Comparison of ENCODE assay signal across 8 mouse cellular contexts in the genomic region with DNA sequence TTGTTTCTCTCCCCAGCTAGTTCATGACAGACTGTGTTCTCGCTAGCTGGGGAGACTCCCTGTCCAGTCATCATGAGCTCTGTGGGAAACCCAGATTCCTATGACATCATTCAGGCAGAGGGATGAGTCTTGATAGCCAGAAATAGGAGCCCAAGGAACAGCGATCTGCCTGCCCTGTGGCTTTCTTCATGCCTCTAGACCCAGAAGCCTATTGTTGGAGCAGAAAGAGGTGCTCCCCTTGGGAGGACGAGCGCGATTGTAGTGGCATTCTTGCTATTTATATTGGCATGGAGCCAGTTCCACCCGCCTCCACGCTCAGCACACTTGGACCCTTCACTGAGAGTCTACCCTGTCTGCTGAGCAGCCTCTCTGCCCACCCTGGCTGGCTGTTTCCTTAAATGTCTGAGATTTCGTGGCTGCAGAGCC.
DNase-seq lines count a peak whose midpoint lies in the region; ATAC-seq and TF ChIP-seq lines count a peak whose summit lies in the region.
"Had no signal": no experiment of that assay in that cellular context is flagged by ENCODE, and none has a peak within 500 bp of the region (broad histone marks: within the 10 kb centered on the region; RNA-seq: fewer than 3 reads in every experiment).

No protein-coding gene starts in this region.

- peak overlapping the region; percentile 48; the same call in 1 of the 2 replicates for H3K27ac ChIP-seq in hindbrain, embryonic 12.5 days
- H3K27ac ChIP-seq in hindbrain, postnatal 0 days: no peak overlapping the region
- no peak overlapping the region; the same call in none of the 2 replicates for H3K27ac ChIP-seq in neural tube, embryonic 13.5 days (replicated peaks)
- H3K27ac ChIP-seq in neural tube, embryonic 15.5 days (replicated peaks): no peak overlapping the region
- no peak overlapping the region for H3K27ac ChIP-seq in forebrain, postnatal 0 days (ENCODE audit: low read depth, low read length)
- H3K27ac ChIP-seq in stomach, postnatal 0 days (replicated peaks): no peak overlapping the region
- no peak overlapping the region for H3K27ac ChIP-seq in liver, postnatal 0 days (ENCODE audit: low read depth)

- no peak for ATAC-seq in hindbrain, embryonic 12.5 days (ENCODE audit: low FRiP score)
- ATAC-seq in hindbrain, postnatal 0 days: no peak
- ATAC-seq in neural tube, embryonic 13.5 days (ENCODE audit: low read depth): peak; percentile 15; the same call in 1 of the 2 replicates
- ATAC-seq in neural tube, embryonic 15.5 days (ENCODE audit: low FRiP score): no peak
- ATAC-seq in forebrain, postnatal 0 days: peak; percentile 3; the same call in 1 of the 2 replicates
- peak; percentile 30; the same call in 1 of the 2 replicates for ATAC-seq in stomach, postnatal 0 days (ENCODE audit: low FRiP score, low TSS enrichment)
- no peak for ATAC-seq in liver, postnatal 0 days

- H3K4me3 ChIP-seq in hindbrain, embryonic 12.5 days: no peak overlapping the region
- H3K4me3 ChIP-seq in hindbrain, postnatal 0 days (ENCODE audit: low read length): no peak overlapping the region
- H3K4me3 ChIP-seq in neural tube, embryonic 13.5 days: no peak overlapping the region
- no peak overlapping the region for H3K4me3 ChIP-seq in neural tube, embryonic 15.5 days (replicated peaks)
- H3K4me3 ChIP-seq in forebrain, postnatal 0 days (ENCODE audit: low read depth, low read length): no peak overlapping the region
- H3K4me3 ChIP-seq in stomach, postnatal 0 days (ENCODE audit: low read depth, low read length): no peak overlapping the region
- H3K4me3 ChIP-seq in liver, postnatal 0 days (ENCODE audit: low read depth, low read length): no peak overlapping the region

- H3K4me2 ChIP-seq in hindbrain, embryonic 12.5 days (replicated peaks): no peak overlapping the region
- no peak overlapping the region for H3K4me2 ChIP-seq in hindbrain, postnatal 0 days (ENCODE audit: low read depth, low read length)
- H3K4me2 ChIP-seq in neural tube, embryonic 13.5 days: no peak overlapping the region
- no peak overlapping the region for H3K4me2 ChIP-seq in neural tube, embryonic 15.5 days
- H3K4me2 ChIP-seq in forebrain, postnatal 0 days (ENCODE audit: low read depth): no peak overlapping the region
- no peak overlapping the region for H3K4me2 ChIP-seq in stomach, postnatal 0 days (replicated peaks; ENCODE audit: low read depth)
- no peak overlapping the region for H3K4me2 ChIP-seq in liver, postnatal 0 days (ENCODE audit: low read depth, low read length)

- no peak for TF ChIP-seq EP300 in stomach, postnatal 0 days (optimal IDR thresholded peaks at IDR 0.05)
- TF ChIP-seq EP300 in liver, postnatal 0 days (IDR thresholded peaks at IDR 0.05; ENCODE audit: low read depth): no peak

- H3K4me1 ChIP-seq in hindbrain, embryonic 12.5 days: peaks cover 11% of the 10 kb centered on the region
- H3K4me1 ChIP-seq in hindbrain, postnatal 0 days (ENCODE audit: insufficient read depth, low read length): no peaks in the 10 kb centered on the region; the same call in 1 of the 2 replicates
- peaks cover 19% of the 10 kb centered on the region for H3K4me1 ChIP-seq in neural tube, embryonic 13.5 days (replicated peaks)
- H3K4me1 ChIP-seq in neural tube, embryonic 15.5 days: peaks cover 11% of the 10 kb centered on the region; the same call in 1 of the 2 replicates
- H3K4me1 ChIP-seq in forebrain, postnatal 0 days (ENCODE audit: insufficient read depth): no peaks in the 10 kb centered on the region
- no peaks in the 10 kb centered on the region for H3K4me1 ChIP-seq in stomach, postnatal 0 days (replicated peaks; ENCODE audit: control insufficient read depth, insufficient read depth)
- peaks cover 6% of the 10 kb centered on the region; the same call in 1 of the 2 replicates for H3K4me1 ChIP-seq in liver, postnatal 0 days (ENCODE audit: insufficient read depth)

- H3K27me3 ChIP-seq in hindbrain, embryonic 12.5 days: no peaks in the 10 kb centered on the region
- no peaks in the 10 kb centered on the region for H3K27me3 ChIP-seq in hindbrain, postnatal 0 days (ENCODE audit: insufficient read depth, low read length)
- no peaks in the 10 kb centered on the region for H3K27me3 ChIP-seq in neural tube, embryonic 13.5 days
- H3K27me3 ChIP-seq in neural tube, embryonic 15.5 days (replicated peaks): no peaks in the 10 kb centered on the region
- H3K27me3 ChIP-seq in forebrain, postnatal 0 days (ENCODE audit: insufficient read depth, low read length): no peaks in the 10 kb centered on the region
- H3K27me3 ChIP-seq in stomach, postnatal 0 days (ENCODE audit: control insufficient read depth, insufficient read depth, low read length): no peaks in the 10 kb centered on the region
- no peaks in the 10 kb centered on the region for H3K27me3 ChIP-seq in liver, postnatal 0 days (ENCODE audit: insufficient read depth, low read length)

- WGBS in hindbrain, embryonic 12.5 days: 71% methylated on average over 8 of the region's 8 CpGs
- WGBS in hindbrain, postnatal 0 days: 32% methylated on average over 8 of the region's 8 CpGs
- WGBS in neural tube, embryonic 13.5 days: 53% methylated on average over 8 of the region's 8 CpGs
- 40% methylated on average over 8 of the region's 8 CpGs for WGBS in neural tube, embryonic 15.5 days
- WGBS in forebrain, postnatal 0 days: 35% methylated on average over 8 of the region's 8 CpGs
- WGBS in stomach, postnatal 0 days: 34% methylated on average over 8 of the region's 8 CpGs
- 58% methylated on average over 8 of the region's 8 CpGs for WGBS in liver, postnatal 0 days (ENCODE audit: insufficient replicate concordance)

- H3K9me3 ChIP-seq in hindbrain, embryonic 12.5 days (replicated peaks): no peaks in the 10 kb centered on the region
- no peaks in the 10 kb centered on the region for H3K9me3 ChIP-seq in hindbrain, postnatal 0 days (ENCODE audit: low read length)
- no peaks in the 10 kb centered on the region for H3K9me3 ChIP-seq in neural tube, embryonic 13.5 days
- no peaks in the 10 kb centered on the region for H3K9me3 ChIP-seq in neural tube, embryonic 15.5 days (replicated peaks)
- no peaks in the 10 kb centered on the region for H3K9me3 ChIP-seq in forebrain, postnatal 0 days (ENCODE audit: low read length)
- H3K9me3 ChIP-seq in stomach, postnatal 0 days (ENCODE audit: control insufficient read depth, low read length): no peaks in the 10 kb centered on the region
- H3K9me3 ChIP-seq in liver, postnatal 0 days (ENCODE audit: low read length): no peaks in the 10 kb centered on the region

- TF ChIP-seq CTCF in hindbrain, postnatal 0 days (IDR thresholded peaks at IDR 0.05; ENCODE audit: low read depth): no peak
- no peak for TF ChIP-seq CTCF in forebrain, postnatal 0 days (IDR thresholded peaks at IDR 0.05; ENCODE audit: low read depth)
- TF ChIP-seq CTCF in stomach, postnatal 0 days (IDR thresholded peaks at IDR 0.05; ENCODE audit: low read depth): no peak
- TF ChIP-seq CTCF in liver, postnatal 0 days (IDR thresholded peaks at IDR 0.05; ENCODE audit: low read depth): no peak

- no peak overlapping the region for H3K9ac ChIP-seq in hindbrain, embryonic 12.5 days
- H3K9ac ChIP-seq in hindbrain, postnatal 0 days (replicated peaks; ENCODE audit: low read length): no peak overlapping the region
- no peak overlapping the region for H3K9ac ChIP-seq in neural tube, embryonic 13.5 days
- no peak overlapping the region for H3K9ac ChIP-seq in neural tube, embryonic 15.5 days (replicated peaks)
- H3K9ac ChIP-seq in forebrain, postnatal 0 days: no peak overlapping the region
- H3K9ac ChIP-seq in stomach, postnatal 0 days (ENCODE audit: low read length): no peak overlapping the region
- no peak overlapping the region for H3K9ac ChIP-seq in liver, postnatal 0 days (replicated peaks)

- no peak for DNase-seq in hindbrain, postnatal 0 days (ENCODE audit: low spot score)
- DNase-seq in forebrain, postnatal 0 days: no peak
- no peak for DNase-seq in stomach, postnatal 0 days (ENCODE audit: low spot score)
- DNase-seq in liver, postnatal 0 days: no peak
- DNase-seq: kidney, postnatal 36 days had no signal

- peaks cover 97% of the 10 kb centered on the region for H3K36me3 ChIP-seq in hindbrain, embryonic 12.5 days
- H3K36me3 ChIP-seq in hindbrain, postnatal 0 days (ENCODE audit: insufficient read depth, low read length): peaks cover 48% of the 10 kb centered on the region
- peaks cover 94% of the 10 kb centered on the region for H3K36me3 ChIP-seq in neural tube, embryonic 13.5 days
- H3K36me3 ChIP-seq in neural tube, embryonic 15.5 days: peaks cover 78% of the 10 kb centered on the region
- peaks cover 81% of the 10 kb centered on the region for H3K36me3 ChIP-seq in forebrain, postnatal 0 days (ENCODE audit: insufficient read depth)
- H3K36me3 ChIP-seq in stomach, postnatal 0 days (ENCODE audit: control insufficient read depth, insufficient read depth, low read length): peaks cover 56% of the 10 kb centered on the region
- peaks cover 18% of the 10 kb centered on the region for H3K36me3 ChIP-seq in liver, postnatal 0 days (replicated peaks; ENCODE audit: insufficient read depth, low read length)

Comparison
In these comparisons a context has a peak if more than half of its experiments do, and no peak if none do; other contexts are left out.
1. ATAC-seq: peak in neural tube, embryonic 13.5 days (single experiment), forebrain, postnatal 0 days (single experiment) and stomach, postnatal 0 days (single experiment); none in hindbrain, embryonic 12.5 days (single experiment), hindbrain, postnatal 0 days (single experiment), neural tube, embryonic 15.5 days (single experiment) and liver, postnatal 0 days (single experiment).